Mouse (Mus musculus): ENCODE data around the gene Crhr1.

Gene Crhr1

DNA sequence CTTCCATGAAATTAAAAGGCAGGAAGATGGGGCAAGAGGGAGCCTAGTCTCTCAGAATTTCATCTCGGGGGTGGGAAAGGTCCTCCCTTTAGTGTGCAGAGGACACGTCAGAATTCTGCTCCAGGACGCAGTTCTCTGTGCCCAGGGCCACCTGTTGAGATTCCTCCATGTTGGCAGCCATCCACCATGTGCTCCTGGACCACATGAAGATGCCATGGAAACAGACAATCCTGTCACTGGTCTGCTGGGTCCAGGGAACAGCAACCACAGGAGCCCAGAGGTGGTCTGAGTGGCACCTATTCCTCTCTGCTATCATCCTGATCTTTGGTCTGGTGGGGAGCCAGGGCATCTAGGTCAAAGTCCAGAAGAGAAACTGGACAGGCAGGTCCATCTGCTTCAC, 6.3 kb downstream of the Crhr1 start:
- no peak for DNase-seq (ENCODE audit: low read depth)

DNA sequence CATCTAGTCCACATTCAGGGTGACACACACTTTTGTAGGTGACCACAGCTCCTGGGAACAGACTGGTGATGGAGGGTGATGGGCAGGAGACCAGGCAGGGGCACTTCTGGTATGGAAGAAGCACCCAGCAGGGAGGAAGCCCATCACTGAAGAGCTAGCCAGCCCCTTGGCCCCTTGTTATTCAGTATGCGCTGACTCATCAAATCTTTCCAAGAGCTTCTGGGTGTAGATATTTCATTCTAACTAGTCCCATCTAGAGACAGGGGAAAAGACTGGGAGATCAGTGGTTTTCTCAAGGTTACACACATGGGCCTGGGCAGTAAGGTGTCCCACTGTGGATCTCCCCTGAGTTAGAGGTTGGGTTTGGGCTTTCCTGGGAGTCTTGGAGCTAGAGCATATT, 12.3 kb downstream of the Crhr1 start:
- DNase-seq (ENCODE audit: low read depth): no peak

DNA sequence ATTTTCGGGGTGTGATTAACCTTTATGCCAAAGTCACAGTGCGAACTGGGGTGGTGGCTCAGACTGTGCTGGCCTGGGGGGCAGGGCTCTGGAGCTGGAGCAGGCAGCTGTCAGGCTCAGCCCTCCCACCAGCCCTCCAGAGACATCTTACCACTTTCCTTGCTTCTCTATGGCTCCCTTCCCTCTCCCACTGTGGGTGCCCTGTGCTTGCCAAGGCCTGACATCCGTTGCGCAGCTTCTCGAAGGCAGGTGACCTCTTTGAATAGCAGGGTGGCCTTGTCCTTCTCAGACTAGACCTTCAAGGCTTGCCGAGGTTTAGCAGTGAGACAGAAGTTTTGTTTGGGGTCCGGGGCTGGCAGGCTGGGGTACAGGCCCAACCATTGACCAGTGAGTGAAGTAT, 16.1 kb downstream of the Crhr1 start:
- no peak for DNase-seq (ENCODE audit: low read depth)

DNA sequence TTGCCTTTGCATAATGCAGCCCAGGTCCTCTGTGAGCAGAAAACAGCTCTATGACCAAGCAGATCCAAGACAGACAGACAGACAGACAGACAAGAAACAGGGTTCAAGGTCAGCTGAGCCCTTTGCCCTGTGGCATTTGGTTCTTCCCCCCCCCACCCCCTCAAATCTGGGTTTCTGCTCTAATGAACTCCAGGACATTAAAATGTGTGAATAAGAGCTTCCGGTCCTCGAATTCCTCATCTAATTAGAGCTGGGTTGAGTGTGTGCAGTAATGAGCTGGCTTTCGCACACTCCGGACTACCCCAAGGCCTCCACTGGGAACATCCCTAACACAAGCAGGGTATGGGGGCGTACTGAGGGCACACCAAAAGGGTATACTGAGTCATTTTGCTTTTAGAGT, 18.3 kb downstream of the Crhr1 start:
- DNase-seq (ENCODE audit: low read depth): no peak

DNA sequence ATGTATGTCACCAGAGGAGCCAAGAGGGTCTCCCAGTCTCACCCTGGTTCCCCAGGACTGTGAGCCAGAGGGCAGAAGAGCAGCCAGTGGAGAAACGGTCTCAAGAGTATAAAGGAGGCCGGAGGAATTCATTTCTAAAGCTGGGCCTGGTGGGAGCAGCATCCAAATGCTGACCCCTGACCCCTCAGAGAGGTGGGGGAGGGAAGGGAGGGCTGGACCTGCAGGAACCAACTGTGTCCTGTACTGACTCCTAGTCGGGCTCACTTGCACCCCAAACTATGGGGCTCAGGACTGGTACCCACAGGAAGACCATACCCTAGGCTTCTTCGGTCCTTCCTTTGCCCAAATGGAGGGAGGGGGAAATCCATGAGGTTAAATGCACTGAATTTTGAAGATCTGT, 21.7 kb downstream of the Crhr1 start:
- no peak for DNase-seq (ENCODE audit: low read depth)

DNA sequence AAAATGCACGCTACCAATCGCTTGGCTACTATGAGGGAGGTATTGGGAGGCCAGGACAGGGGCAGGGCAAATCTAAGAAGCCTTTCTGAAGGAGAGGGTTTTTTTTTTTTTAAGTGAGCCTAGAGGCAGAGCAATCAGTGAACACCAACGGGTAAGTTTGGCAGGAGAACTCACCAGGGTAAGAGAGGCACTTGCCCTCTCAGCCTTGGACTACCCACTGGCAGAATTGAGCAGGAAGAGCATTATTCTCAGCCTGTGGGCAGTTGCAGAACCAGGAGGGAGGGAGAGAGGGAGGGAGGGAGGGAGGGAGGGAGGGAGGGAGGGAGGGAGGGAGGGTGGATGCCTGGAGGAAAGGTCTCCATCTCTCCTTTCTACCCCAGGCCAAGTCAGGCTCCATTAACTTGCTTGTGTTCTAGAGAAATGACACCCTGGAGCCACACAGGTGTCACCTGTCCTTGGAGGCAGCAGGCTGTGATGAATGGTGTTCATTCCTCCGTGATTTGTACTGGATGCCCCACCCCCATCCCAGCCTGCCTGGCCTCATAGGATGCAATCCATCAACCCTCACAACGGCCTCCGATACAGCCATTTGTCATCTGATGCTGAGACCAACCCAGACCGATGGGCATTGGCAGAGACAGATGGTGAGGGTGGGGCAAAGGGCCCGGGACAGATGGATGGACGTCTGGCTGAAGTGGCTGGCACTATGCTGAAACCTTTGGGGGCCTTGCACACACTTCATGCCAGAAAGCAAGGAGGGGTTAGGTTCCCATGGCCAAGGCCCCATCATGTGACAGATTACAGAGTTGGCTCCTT, 22.4 kb downstream of the Crhr1 start:
- no peak for DNase-seq (ENCODE audit: low read depth)

DNA sequence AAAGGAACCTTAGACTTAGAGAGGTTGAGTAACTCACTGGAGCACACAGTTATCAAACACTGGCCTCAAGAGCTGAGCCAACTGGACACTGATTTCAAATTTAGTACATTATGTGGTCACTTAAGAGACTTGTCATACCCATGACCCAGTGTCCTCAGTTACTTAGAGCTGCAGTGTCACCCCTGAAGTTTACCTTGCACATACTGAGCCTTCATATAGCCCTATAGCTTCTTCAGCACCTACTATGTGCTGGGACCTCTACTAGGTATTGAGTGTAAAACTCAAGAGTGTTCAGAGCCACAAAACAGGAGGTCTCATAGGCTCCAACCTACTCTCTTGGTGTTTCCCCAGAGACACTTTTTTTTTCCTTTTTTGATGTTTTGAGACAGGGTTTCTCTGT, 23.2 kb downstream of the Crhr1 start:
- DNase-seq (ENCODE audit: low read depth): no peak

DNA sequence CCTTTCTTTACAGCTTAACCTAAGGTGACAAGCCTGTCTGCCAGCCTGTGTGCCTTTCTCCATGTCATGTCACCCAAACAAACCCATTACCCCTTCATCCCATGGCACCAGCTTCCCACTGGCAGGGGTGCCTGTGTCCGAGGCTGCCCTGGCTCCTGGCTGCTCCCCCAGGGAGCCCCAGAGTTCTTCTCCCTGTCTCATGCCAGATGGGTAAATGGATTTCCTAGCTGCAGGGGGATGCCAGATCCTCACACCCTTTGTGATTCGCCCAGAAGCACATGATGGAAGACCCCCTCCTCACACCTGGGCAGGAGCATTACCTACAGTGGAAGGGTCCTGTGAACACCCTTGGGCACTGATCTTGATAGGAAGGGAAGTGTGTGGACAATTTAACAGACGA, 23.7 kb downstream of the Crhr1 start:
- DNase-seq (ENCODE audit: low read depth): no peak

DNA sequence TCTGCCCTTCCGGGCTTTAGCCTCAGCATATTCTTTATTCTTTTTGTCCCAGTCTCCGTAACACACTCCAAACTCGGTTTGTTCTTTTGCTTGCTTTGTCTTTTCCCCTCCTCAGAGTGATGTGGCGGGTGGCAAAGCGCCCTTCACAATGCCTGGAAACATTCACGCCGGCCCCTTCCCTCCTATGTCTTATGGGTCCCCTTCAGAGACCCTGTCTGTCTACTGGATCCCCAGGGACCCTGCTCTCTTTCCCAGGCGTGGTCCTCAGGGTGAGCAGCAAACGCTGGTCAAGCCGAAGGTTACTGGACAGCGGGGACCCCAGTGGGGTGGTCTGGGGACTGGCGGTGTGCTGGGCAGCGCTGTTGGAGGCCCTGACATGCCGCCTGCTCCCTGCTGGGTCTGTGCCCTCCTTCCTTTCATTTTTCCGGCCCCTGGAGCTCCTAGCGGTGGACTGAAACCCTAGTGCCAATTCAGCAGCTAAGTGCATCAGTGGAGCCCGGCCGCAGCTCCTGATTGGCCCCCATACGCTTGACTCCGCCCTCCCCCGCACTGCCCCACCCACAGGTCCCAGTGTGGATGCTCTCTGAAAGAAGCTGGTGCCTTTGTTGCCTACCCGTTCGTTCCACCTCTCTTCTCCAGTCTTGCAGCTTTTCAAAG, 25.1 kb downstream of the Crhr1 start:
- peak; percentile 18 for DNase-seq (ENCODE audit: low read depth)

DNA sequence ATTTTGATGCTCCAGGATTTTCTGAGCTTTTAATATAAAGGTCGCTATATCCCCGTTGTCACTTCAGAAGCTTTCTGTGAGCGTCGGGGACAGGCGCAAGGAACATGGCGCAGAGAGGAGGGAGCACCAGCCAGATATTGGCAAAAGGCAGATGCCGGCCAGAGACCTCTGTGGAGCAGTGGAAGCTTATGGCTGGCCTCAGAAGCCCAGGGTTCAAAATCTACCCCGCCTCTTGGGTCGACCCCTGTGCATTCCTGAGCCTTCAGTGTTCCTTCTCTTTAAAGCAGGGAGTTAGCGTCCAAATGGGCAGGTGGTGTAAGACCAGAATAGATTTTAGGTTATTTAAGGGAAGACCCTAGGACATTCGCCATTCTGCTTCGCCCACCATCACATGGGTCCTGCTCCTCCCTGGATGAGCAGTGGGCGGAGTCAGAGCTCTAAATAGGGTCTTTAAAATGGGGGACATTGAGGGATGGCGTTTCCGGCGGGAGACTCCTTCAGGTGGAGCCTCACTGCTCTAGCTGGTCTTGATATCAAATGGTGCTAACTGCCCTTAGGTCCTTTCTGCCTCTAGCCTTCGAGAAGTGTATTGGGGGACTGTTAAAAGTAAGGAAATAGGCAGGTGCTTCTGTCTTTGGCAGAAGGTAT, 25.7 kb downstream of the Crhr1 start:
- DNase-seq (ENCODE audit: low read depth): no peak

DNA sequence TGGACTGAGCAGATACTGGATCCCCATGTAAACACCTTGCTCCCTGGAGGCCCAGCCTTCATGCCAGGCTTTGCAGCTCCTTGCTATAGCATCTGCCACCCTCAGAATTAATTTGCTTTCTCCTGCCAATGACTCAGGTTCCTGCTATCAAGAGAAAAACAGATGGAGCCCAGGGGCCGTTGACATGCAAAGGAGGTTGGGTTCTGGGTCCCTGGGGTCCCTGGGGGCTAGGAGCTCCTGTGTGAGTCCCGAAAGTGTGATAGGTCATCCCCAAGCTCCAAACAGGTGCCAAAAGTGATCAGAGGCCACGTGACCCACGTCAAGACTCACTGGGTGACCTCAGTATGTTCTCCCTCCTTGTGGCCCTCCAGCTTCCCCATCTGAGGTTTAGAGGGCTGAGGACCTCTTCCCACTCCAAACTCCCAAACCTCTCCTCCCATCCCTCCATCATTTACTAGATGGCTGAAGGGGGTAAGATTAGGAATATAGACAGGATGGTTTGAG, 27.2 kb downstream of the Crhr1 start:
- no peak for DNase-seq (ENCODE audit: low read depth)

DNA sequence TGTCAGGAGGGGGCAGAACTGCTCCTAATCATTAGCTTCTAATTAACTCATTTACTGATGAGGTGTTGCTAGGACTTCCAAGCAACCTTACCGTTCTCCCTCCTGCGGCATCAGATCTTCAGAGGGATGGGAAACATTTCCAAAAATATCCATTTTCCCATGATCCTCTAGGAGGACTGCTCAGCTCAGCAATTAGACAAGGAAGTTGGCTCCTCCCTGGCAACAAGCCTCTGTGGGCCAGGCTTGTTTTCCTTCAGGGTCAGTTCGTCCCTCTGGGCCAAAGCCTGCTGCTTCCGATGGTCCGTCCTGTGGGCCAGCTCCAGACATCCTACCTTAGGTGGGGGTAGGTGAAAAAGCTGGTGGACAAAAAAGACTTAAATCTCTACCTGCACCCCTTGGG, 28.5 kb downstream of the Crhr1 start:
- no peak for DNase-seq (ENCODE audit: low read depth)

DNA sequence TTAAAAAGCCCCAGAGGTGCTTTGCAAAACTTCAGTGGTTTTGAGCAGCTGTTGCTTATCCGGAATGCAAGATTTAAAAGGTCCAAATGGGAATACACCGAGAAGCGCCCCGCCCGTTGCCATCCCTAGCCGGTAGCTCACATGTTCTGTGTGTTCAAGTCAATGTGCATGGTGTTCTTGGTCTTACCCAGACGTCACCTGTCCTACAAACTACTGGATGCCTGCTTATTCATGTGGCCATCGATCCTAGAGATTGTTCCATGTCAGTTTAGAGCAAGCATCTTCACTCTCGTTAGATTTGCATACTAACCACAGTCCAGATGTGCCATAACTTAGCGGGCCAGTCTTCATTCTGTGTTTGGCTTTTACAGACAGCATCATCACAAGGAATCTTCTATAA, 31.6 kb downstream of the Crhr1 start:
- DNase-seq (ENCODE audit: low read depth): no peak

DNA sequence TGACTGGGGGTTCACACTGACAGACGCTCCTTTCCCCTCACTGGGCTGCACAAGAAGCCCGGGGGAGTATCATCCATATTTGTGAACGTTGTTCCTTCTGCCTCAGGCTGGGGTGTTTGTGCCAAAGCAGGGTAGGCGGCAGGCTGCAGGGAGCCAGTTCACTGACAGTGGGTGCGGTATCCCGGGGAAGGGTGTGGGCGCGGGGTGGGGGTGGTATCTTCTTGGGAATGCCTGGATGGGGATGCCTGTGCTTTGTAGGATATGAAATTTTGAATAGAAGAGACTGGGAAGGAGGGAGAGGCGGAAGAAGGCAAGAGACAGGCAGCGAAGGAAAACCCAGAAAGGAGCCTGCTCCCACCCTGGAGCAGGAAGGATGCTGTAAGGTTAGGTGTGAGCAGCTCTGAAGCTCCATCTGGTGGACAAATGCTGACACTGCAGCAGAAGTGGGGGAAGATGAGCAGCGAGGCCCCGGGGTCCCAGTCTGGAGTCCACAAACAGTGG, 38.7 kb downstream of the Crhr1 start:
- peak; percentile 34 for DNase-seq (ENCODE audit: low read depth)

DNA sequence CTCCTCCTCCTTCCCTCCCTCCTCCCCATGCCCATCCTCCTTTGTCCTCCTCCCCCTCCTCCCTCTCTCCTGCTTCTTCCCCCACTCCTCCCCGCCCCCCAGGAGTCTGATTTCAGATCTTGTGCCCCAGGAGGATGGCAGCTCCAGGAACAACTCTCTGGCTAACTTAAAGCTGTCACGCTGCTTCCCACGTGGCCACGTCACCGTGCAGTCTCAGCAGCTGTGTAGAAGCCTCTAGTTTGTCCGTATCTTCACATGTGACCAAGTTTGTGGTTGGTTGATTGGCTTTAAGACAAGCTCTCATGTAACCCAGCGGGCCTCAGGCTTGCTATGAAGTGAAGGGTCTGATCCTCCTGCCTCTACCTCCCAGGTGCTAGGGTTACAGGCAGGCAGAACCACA, 46.2 kb downstream of the Crhr1 start:
- no peak for DNase-seq (ENCODE audit: low read depth)

DNA sequence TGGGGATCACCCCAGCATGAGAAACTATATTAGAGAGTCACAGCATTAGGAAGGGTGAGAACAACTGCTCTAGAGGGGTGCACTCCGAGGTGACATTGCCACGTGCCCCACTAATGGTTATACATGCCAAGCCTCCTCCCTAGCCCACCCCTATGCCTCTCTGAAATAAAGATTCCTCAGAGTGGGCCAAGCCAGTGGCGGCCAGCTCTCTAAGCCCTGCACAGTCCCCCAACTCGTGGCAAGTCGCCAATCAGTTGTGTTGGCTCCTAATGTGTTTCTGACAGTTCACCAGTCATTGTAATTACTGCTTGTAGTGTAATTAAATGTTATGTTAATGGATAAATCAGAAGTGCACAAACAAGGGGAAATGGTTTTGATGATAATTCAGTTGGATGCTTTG, 47.1 kb downstream of the Crhr1 start:
- DNase-seq (ENCODE audit: low read depth): no peak

DNA sequence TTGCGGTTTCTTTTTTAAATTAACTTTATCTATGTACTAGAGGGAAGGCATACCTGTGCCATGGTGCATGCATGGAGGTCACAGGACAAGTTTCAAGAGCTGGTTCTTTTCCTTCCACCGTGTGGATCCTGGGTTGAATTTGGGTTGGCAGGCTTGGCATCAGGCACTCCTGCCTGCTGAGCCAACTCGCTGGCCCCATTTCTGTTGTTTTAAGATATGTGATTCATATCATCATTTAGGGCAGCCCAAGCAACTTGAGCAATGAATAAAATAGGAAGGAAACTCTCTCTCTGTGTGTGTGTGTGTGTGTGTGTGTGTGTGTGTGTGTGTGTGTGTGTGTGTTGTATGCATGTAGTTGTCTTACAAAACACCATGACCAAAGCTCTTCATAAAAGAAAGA, 49.5 kb downstream of the Crhr1 start:
- DNase-seq (ENCODE audit: low read depth): no peak

DNA sequence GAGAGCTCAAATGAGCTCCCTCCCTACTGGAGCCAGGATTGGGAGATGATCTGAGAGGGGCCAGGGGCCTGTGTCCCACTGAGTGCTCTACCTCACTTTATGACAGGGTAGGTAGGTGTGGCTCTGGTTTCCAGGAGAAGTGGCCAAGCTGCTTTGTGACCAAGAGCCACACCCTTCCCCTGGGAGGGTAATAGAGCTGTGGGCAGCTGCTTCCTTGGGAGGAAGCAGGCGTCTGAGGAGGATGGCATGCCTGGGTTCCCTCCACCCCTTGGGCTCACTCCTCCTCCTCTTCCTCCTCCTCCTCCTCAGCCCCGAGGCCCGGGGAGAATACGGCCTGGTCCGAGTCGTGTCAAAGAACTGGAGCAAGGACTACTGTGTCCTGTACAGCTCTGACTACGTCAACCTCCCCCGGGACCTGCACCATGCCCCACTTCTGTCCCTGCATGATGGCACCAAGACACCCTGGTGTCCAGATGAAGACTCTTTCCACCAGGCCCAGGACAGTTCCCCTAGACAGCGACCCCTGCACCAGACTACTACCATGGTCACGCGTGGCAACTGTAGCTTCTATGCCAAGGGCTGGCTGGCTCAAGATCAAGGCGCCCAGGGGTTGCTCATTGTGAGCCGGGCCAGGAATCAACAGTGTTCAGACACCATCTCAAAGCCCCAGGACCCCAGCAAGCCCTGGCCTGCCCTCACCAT, 53.6 kb downstream of the Crhr1 start, which contains the start of gene Sppl2c:
Gene Sppl2c (plus strand): TSS at position 193 of the 702 bp plus-strand sequence.
- DNase-seq (ENCODE audit: low read depth): no peak

DNA sequence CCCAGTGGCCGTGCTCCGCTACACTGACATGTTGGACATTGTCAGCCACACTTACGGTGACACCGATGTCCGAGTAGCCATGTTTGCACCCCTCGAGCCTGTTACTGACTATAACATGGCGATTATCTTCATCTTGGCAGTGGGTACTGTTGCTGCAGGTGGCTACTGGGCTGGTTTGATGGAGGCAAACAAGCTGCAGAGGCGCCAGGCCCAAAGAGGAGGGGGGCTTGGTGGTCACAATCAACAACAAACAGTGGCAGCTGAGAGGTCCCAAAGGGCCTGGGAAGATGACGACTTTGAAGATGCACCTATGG, 54.1 kb downstream of the Crhr1 start:
- DNase-seq (ENCODE audit: low read depth): no peak

DNA sequence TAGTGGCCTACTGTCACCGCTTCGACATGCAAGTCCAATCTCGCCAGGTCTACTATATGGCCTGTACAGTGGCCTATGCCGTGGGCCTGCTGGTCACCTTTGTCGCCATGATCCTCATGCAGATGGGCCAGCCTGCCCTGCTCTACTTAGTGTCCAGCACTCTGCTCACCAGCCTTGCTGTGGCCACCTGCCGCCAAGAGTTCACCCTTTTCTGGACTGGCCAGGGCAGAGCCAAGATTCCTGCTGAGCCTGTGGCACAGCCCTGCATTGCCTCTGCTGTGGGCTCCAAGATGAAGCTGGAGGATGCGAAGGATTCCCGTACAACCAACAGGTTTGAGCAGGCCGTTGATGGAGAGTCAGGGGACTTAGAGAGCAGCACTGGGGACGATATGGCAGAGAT, 55.1 kb downstream of the Crhr1 start:
- DNase-seq (ENCODE audit: low read depth): no peak

DNA sequence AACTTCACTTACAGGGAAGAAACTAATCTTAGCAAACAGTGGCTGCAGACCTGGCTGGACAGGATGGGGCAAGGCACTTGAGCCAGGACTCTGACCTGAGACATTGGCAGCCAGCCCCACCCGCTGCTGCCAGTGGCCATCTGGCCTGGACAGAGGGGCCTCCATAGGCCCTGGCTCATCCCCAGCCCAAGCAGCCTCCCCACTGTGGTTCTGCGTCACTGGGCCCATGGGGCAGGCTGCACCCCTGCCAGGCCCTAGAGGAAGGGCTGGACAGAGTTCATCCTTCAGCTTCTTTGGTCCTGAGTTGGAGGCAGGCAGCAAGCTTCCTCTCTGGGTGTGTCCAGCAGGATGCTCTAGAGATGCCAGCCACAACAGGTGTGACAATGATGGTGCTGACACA, 57.4 kb downstream of the Crhr1 start:
- DNase-seq (ENCODE audit: low read depth): no peak

DNA sequence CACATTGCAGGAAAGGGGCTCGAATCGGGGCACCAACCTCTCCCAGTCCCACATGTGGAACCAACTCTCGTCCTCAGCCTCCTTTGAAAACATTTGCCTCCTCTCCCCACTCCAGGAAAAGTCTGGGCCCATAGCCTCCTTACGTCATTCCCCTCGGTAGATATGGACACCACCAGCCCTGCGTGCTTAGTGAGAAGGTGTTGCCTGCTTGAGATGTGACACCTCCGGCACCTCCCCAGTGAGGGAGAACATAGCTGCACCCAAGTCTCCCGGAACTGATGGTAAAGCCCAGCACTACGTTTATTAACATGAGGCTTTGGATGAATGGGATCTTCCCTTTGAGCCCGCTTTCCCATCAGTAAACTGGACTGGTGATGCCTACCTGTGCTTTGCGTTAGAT, 62.7 kb downstream of the Crhr1 start:
- no peak for DNase-seq (ENCODE audit: low read depth)
